Mouse (Mus musculus) lung, postnatal 10 days (tissue): ENCODE results near the gene Arid1b.

Experiments used
- DNase-seq: peaks from one replicate; pipeline ENCODE4 v3.0.0; 2021

Gene Arid1b

DNA sequence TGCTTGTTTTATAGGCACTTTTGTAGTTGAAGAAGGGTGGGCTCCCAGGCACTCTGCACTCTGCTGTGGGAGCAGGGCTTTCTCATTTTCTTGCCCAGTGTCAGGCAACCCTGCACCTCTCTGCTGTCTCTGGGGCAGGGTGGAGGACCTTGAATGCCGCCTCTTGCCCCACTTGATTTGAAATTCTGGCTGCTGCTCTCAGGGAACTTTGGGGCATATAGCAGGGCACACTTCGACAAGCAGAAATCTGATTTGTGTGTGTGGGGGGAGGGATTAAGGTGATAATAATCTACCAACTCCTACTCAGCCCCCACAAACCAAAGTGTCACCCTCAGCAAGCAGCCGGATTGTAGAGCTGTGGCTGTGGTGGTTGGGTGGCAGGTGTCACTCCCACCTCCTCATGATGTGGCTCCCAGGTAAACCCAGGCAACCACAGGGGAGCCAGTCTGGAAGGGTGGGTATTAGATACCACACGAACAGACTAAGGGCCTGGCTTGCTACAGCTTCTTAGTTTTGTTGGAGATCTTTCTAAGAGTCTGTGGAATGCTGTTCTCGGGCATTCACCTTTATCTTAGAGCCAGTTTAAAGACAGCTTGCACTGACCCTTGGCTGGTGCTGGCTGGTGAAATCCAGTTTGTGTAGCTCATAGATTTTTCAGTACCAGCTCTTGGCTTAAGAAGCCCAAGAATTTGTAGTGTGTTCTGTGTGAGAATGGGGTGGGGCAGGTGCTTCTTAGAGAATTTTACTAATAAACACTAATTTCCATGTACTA, 131.1 kb downstream of the Arid1b start:
- DNase-seq, result no peak

DNA sequence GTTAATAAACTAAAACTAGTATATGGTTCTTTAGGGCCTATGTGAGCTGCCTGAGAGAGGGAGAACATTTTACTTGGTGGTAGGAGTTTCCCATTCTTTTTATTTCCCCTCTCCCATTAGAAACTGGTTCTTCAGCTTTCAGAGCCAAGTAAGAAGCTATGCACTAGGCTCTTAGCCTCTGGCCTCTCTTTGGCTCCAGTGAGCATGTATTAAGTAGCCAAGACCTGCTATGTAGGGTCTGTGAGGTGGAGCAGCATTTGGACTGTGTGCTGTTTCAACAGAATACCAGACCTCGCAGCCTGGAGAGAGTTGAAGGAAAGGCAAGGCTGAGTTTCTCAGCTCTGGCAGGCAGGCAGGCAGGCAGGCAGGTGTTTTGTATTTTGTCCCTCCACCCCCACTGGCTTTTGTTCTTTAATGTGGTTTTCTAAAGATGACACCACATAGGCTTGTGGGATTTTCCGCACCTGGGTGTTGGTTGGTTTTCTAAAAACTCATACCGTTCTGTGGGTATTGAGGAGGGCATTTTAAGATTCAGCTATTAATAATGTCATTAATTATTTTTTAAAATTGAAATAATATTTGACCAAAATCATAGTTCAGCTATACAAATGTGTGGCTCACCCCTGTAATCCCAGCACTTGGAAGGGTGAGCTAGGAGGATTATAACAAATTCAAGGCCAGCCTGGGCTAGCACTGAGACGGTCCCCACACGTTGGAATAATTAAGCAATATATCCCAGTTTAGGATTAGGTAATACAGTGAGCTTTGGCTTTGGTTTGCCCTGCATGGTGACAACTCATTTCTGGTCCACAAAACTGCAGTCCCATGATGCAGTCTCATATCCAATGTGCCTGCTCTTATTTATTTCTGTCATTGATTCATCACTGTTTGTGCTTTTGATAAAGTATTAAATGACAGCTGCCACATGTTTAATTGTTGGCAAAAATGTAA, 132.0 kb downstream of the Arid1b start:
- DNase-seq, result peak; percentile 42

DNA sequence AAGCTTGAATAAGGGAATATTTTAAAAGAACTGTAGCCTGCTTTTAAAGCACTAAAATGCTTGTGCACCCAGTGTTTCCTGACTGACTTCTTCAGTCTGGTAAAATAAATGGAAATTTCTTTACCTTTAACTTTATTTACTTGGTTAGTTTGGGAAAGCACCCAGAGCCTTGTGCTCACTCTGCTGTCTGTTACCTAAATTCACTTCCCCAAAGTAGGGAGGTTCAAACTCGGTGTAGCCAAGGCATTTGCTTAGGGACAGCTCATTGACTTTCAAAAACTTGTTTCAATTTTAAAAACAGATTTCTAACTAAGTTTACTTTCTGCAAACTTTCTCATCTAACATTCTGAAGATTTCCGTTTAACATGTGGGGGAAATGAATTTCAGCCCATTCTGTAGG, 135.5 kb downstream of the Arid1b start:
- no peak for DNase-seq

DNA sequence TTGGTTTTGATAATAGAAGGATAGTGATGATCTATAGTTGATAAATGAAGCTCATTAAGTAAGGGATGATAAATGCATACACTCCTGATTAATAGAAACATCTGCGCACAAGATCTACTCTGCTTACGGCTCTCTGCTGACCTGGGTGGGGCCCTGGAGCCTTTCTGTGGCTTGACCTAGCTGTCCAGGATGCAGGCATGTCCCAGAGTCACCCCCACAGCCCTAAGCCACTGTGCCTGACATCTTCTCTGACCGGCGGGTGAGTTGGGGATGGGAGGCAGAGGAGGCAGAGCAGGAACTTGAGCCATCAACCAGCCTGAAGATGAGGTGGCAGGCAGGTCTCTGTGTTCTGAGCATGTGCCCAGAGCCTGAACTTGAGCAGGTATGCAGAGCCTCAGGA, 136.0 kb downstream of the Arid1b start:
- no peak for DNase-seq

DNA sequence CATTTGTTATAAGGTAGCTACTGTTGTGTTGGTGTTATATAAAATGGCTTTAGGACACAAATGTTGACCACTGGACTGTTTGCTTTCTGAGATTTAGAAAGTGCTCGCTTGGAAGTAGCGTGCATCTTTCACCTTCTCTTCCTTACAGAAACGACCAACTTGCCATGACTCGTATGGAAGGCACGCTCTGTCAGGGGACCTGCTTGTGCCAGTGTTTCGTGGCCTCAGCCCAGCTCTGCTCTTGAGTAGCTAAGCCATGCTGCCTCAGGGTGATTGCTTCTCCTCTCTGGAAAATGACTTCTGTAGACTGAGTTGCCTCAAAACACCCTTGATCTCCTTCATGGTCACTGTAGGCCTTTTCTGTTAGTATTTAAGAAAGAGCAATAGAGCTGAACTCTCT, 137.6 kb downstream of the Arid1b start:
- DNase-seq, result no peak

DNA sequence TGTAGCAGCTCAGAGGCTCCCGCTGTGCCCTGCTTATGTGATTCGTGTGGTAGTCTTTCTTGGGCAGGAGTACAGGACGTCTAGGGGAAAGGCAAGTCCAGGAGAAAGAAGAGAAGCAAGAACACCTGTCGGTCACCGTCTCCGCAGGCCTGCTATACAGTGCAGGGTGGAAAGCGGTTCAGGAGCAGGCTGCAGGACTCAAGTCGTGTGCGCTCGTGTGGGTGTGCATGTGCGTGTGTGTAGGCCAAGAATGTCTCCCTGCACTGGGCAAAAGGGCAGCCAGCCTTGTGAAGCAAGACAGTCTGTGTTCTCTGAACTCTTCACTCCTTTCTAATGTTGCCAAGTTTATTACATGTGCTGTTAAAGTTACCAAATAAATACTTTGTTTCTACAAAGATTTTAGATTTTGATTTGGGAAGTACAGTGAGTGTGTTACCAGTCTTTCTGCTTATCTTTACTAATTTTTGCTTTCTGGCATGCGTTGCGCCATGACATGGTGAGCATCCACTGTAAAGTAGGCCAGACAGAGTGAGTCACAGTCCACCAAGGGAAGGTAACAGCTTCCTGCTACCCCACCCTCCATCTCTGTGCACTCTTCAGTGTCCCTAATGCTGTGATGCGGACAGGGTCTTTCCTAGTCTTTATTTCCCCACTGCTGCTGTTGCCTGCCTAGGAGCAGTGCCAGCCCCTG, 138.3 kb downstream of the Arid1b start:
- DNase-seq, result no peak

DNA sequence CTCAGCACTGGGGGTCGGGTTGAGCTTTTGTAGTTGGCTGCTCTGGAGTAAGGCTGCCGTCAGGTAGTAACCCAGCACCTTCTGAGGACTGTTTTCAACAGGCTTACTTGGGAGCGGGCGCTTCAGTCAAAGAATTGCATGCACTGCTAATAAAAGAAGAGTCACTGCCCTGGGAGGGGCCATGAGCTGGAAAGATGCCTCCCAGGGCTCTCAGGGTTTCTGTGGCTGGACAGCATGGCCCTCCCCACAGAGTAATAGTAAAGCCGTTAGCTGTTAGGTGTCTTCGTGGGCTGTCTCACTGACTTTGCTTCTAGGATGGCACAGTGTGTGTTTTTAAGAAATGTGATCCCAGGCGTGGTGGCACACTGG, 138.8 kb downstream of the Arid1b start:
- no peak for DNase-seq

DNA sequence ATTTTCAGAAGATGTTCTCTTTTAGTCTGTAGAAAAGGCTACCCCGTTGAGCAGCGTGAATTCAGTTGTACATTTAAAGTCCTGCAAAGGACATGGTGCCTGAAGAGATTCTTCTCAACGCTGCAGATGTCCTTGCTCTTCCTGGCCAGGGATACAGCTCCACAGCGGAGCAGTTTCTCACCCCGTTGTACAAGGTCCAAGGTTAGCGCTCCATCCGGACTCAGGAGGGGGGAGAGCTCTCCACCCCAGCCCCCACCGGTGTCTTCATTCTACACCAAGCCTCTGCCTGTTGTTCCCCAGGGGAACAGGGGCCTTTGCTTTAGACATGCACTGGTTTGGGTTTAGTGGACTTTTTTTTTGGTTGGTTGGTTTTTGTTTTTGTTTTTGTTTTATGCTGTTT, 139.7 kb downstream of the Arid1b start:
- no peak for DNase-seq

DNA sequence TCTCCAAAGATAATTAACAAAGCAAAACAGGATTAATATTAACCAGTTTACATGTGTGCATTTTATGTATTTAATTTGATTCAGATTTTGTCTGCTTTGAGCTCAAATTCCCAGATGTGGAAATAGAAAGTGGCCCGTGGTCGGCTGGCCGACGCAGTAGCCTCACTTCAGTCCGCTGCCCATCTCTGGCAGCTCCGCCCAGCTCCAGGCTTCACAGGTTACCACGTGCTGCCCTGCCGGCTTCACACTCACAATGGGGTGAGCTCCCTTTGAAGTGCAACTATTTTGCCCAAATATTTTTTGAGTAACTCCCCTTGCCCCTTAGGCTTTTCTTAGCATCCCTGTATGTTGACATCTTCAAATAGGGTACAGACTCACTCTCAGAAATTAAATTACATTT, 140.1 kb downstream of the Arid1b start:
- DNase-seq, result no peak

DNA sequence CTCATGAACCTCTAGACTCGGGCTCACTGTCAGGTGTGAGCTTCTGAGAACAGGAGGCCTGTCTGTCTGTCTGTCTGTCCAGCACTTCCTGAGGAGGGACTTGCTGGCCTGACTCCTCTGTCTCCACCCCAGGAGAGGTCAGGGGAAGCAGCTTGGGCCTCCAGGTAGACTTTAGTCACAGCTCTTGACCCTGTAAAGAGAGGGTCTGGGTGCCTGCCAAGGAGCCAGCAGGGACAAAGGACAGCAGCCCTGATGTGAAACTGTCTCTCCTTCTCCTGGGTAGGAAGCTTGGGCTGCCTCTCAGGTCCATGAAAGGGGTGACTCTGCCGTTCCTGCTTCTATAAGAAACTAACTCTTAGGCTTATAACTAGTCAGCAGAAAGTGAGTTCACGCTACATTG, 143.8 kb downstream of the Arid1b start:
- no peak for DNase-seq

DNA sequence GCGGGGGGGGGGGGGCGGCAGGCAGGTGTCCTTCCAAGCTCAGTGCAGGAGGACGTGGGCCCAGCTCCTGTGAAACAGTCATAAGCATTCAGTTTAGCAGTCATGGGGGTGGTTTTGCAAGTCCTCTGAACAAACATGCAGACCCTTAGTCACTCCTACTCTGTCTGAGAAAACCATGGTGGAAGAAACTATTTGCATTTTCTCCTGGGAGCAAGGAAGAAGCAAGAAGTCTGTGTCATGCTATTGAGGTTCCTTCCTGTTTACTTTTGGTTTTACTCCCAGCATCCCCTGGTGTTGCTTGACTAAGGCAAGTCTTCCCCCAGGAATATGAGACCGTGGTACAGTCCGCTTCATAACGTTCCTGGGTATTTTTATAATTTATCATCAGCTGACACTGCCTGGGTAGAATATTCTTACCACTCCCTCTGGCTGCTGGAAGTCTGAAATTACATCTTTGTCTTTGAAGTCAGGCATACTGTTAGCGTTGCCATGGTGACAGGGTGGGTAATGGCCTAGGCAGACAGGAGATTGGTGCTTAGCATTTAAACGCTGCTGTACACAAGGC, 144.6 kb downstream of the Arid1b start:
- peak; percentile 78 for DNase-seq

DNA sequence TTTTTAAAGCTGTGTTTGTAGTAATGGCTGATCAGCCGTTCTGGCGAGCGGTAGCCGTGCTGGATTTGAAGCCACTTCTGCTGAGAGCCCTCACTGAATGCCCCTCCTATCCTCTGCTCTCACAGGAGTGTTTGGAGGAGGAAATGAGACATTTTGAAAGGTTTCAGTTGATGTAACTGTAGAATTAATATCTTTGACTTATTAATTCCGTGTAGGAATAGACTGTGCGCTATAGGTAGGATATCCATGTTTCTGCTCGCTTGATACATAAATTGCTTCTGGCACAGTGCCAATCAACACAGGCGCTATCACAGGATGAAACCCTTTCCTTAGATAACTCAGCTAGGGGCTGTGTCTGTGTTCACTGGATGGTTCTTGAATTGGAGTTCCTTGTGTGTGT, 145.4 kb downstream of the Arid1b start:
- no peak for DNase-seq

DNA sequence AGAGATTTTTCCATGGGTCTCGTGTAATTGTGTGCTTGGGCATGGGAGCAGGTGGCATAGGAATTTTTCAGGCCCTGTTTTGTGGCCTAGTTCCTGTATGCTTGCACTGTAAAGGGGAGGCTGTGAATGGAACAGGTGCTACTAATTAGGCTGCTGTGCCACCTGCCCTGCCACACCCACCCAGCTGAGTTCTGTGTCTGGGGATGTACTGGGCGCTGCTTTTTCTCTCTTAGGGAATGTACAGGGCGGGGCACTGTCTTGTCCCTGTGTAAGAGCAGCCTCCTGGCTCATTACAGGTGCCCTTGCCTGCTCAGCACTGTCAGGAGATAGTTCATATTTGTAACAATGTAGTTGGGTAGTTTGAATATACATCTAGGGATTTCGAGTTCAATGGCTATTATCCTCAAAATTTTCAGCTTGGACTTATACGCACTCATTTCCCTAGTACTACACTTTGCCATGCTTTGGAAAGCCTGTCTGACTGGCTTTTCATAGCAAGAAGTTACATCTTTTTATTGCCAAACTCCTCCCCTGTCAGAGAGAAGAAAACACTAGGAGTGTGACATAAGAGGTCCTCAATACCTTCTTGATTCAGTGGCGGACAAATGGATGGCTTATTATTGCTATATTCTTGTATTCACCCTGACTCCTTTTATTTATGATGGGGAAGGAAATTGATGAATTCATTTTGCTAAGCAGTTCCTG, 149.8 kb downstream of the Arid1b start:
- DNase-seq, result no peak

DNA sequence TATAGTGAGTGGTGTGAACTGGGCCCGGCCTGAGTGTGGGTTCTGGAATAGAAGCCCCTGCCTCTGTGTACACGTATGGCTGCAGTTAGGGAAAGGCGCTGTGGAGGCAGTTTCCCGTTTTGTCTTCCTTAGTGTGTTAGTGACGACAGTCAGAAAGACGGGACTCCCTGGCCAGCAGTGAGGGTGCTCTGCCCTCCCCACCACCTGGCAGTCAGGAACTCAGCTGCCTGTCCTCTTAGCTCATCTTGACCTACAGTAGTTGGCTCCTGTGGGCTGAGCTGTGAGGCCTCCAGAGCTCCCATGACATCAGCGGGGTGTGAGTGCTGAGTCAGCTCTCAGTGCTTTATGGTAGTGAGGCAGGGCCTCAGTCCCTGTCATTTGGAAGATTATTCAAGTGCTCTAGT, 156.5 kb downstream of the Arid1b start:
- peak; percentile 18 for DNase-seq

DNA sequence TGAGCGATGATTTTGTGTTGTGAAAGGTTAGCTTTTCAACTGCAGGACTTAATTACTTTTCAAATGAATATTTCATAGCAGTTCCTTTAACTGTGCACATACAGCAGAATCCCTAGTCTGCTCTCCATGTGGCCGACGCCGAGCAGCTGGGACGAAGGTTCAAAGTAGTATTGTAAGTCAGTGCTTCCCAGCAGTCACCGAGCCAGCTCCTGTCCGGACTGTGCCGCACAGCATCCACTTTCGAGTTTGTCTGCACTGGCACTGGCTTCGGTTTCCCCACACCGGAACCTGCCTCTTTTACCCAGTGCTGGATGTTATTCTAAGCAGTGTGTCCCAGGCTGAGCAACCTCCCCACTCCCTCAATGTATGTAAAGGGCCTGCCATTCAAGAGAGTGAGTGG, 157.7 kb downstream of the Arid1b start:
- no peak for DNase-seq

DNA sequence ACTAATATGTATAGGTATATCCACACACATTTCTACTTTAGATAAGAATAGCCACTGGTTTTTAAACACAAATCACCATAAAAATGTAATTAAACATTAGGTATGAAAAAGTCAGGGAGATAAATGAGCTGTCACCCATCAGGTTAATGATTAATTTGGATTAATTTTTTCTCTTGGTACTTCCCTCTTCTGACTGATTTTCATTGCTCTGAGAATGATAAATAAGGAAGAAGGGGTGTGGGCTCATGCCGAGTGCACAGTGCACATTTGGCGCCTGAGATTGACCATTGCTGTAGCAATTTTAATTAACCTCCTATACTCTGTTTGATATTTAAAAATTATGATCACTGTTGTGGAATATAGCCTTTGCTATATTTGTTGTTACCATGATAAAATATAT, 159.3 kb downstream of the Arid1b start:
- DNase-seq, result no peak

DNA sequence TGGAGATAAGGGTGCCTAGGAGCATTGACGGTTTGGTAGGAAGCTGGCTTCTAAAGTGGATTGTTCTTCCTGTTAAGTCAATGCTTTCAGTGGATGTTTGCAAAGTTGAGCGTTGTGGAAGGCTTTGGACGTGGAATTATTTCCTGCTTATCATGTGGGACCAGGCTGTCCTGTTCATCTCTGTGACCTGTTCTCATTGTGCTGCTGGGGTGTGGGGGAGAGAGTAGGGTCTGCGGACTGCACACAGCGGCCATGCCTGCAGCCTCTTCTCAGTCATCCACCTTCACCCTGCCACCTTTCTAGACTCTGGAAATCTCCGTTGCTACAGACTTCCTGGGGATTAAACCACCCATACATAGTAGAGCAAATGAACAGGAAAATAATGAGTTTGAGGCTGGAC, 160.2 kb downstream of the Arid1b start:
- DNase-seq, result no peak

DNA sequence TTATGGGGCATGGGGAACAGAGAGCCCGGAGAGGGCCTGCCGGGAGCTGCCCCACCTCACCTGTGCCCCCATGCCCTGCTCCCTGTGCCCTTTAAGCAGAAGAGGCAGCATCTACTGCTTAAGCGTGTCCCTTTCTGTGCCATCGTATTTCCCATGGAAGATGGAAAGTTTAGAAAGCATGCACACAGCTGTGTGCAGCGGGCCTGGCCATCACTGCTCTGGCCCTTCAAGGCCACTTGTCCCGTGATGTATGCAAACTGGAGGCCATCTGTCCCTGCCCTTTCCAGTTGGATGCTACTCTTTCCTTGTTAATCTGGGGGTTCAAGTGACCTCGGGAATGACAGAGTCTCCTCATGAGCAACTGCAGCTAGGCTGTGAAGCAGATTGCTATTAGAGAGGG, 163.5 kb downstream of the Arid1b start:
- no peak for DNase-seq

DNA sequence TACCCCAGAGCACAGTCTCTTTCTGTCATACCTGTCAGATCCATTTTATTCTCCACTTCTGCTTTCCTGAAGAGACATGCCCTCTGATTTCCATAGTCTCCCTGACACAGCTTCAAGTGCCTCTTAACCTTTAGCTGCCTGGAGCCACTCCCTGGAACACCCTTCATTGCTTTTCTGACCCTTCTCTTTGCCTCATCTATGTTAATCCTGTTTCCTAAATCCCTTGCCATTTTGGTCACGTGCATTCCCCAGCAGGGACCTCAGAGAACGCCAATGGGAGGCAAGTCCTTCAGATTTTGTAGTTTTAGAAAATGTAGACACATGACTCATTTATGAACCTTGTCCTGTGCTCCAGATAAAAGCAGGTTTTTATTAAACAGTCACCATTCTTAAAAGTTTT, 168.4 kb downstream of the Arid1b start:
- DNase-seq, result no peak

DNA sequence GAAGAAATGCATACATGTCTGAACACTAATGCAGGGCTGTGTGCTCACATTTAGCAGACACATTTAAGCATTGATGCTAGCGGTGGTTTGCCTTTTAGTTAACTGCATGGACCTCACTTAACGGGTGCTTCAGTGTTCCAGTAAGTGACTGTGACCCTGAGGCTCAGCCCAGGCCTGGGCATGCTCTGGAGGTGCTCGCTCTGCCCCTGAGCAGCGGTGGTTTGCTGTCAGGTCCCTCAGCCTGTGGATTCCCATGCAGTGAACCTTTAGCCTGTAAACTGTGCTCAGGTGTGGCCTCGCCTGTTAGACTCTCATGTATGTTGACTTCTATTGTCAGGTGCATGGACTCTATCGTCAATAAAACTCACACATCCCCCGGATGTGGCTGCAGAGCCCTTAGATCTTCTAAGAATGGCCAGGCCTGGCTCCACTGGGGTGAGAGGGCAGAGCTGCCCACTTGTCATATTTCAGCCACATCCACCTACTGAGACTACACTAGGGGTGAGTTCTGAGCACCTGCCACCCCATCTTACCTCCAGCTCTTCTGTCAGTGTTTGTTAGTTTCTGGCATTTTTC, 169.2 kb downstream of the Arid1b start:
- no peak for DNase-seq

DNA sequence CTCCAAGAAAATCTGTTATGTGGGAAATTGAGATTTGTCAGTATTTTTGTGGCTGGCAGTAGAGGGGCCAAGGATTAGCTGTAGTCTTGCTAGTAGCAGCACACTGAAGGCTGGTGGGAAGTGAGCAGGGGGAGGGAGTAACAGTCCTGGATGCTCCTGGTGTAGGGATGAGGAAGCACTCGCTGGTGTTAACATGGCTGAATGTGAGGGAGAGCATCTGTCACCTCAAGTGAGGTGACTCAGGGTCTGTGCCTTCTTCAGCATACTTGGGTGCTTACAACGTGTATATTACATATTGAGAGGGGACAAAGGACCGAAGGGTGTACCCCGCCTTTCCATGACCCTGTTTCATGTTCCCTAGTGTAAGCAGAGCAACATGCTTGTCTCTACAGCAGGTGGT, 170.7 kb downstream of the Arid1b start:
- DNase-seq, result no peak

DNA sequence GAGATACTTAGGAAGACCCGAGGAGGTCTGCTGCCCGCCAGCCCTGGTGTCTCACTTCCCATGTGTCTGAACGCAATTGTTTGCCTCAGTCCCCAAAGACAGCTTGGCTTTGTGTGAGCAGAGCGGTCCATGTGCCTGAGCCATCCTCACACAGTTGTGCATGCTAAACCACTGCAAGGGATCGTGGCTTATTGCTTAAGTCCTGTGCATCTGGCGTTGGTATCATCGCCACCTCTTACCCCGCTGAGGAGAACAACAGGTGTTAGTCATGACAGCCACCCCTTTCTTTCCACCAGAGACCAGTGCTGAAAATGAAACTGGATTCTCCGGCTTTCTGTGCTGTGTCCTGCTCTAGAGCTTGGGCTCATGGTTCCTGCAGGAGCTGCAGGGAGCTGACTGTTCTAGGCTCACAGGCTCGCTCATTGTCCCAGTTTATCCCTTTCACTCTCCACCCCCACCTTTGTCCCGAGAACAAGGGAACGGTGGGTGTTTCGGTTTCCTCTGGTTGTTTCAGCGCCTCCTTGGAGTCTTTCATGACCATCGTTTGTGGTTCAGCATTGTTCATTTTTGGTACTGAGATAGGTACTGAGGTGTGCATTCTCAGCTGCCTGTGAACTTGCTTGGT, 171.2 kb downstream of the Arid1b start:
- no peak for DNase-seq
